Mouse (Mus musculus) liver, embryonic 16.5 days (tissue): ENCODE measurements around the gene Daxx. TPM values are rescaled to one million over a fixed set of nuclear protein-coding genes. Genes with fewer than 3 reads are reported as not detected.
A peak's percentile ranks its signal among the peaks of the same experiment; 100 is the strongest.
"Not testable (repeated sequence)": the region's sequence is repeated elsewhere in the genome, so short reads cannot be mapped to it uniquely, and the experiment has no call there.

Experiments
- ATAC-seq: fragments of 200-750 bp; cut with Nextera tagmentation; 2 replicates; pipeline ENCODE4 v1.8.0; 2017; ENCODE audit warnings: low read depth, mild to moderate bottlenecking, moderate number of reproducible peaks, moderate library complexity
- H3K27ac ChIP-seq: fragments of 300-500 bp; sonication (generic); 2 replicates; pipeline ENCODE4 v1.5.1; 2014; ENCODE audit warnings: mild to moderate bottlenecking, low read length
- H3K27me3 ChIP-seq: fragments of 300-500 bp; sonication (generic); 2 replicates; pipeline ENCODE4 v1.6.1; 2014; ENCODE audit warnings: low read depth, low read length, mixed read lengths; ENCODE audit not compliant: control insufficient read depth, insufficient read depth
- H3K36me3 ChIP-seq: fragments of 300-500 bp; sonication (generic); 2 replicates; pipeline ENCODE4 v1.6.1; 2014; ENCODE audit warnings: mild to moderate bottlenecking; ENCODE audit not compliant: control insufficient read depth, insufficient read depth
- H3K4me1 ChIP-seq: fragments of 300-500 bp; sonication (generic); 2 replicates; pipeline ENCODE4 v1.6.1; 2014; ENCODE audit warnings: low read depth, low read length, mixed read lengths; ENCODE audit not compliant: control insufficient read depth
- H3K4me2 ChIP-seq: fragments of 300-500 bp; sonication (generic); 2 replicates; pipeline ENCODE4 v1.6.1; 2014; ENCODE audit warnings: low read depth, low read length, mixed read lengths
- H3K4me3 ChIP-seq: fragments of 300-500 bp; sonication (generic); 2 replicates; pipeline ENCODE4 v1.5.1; 2014; ENCODE audit warnings: low read depth, mild to moderate bottlenecking, low read length
- H3K9ac ChIP-seq: fragments of 300-500 bp; sonication (generic); 2 replicates; pipeline ENCODE4 v1.6.1; 2014; ENCODE audit warnings: low read depth, low read length
- H3K9me3 ChIP-seq: fragments of 300-500 bp; sonication (generic); replicated peaks from 2 replicates; pipeline ENCODE4 v1.6.1; 2016; ENCODE audit warnings: low read length; ENCODE audit not compliant: control insufficient read depth
- WGBS: fragments of 180-500 bp; shearing (Covaris S2); extraction: QIAGEN DNeasy Blood & Tissue Kit; methylation state at CpG from one replicate; pipeline ENCODE4 v1.1.7; 2014; ENCODE audit not compliant: insufficient replicate concordance; 5-methylcytosine and 5-hydroxymethylcytosine counted together
- polyA plus RNA-seq: library from polyadenylated mRNA; unstranded; fragments of >200 nt; fragmentation: Nextera tagmentation; extraction: Ambion mirVana; gene quantifications from 2 replicates; pipeline ENCODE4 v1.2.1, GENCODE M21; 2015

The Daxx gene
- polyA plus RNA-seq, 1 experiment from 2014 or later: 19.6 TPM

DNA sequence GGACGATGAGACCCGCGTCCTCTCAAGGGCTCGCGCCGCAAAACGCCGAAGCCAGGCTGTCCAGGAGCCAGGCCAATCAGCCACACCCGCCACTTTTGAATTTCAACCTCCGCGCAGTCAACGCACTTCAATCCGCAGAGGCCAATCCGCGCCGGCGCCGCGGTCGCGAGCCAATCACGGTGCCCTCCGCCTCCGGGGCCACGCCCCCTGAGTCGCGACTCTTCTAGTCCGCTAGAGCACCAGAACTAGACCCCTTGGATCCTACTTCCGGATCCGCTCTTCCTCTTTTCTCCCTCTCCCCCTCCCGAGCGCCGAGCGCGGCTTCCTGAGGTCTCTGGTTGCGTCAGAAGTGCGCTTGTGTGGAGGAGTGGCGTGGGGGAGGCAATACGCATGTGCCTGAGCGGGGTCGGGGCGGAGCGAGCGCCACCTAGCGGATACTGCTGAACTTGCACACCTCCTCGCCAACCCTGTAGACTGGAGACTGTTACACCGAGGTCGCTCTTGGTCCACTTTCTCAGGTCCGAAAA is 18.6 kb upstream of the Daxx start, which contains the start of gene Kifc1:
Kifc1 (minus strand) TSS at position 129 of the 527 bp plus-strand sequence.
- Histone ChIP-seq H3K36me3 (peaks cover 14% of the 10 kb centered on the region), H3K4me1 (peaks cover 17% of the 10 kb centered on the region), H3K9me3 (no peaks in the 10 kb centered on the region), H3K4me2 (peak within 1 kb of the TSS; percentile 80), H3K9ac (peak within 1 kb of the TSS; percentile 85), H3K27me3 (no peaks in the 10 kb centered on the region), H3K27ac (peak within 1 kb of the TSS; percentile 87), H3K4me3 (peak within 1 kb of the TSS; percentile 81)
- ATAC-seq: peak; percentile 96
- WGBS: under 1% methylated on average over 49 of the region's 49 CpGs

GRCm38 (mm10) chr17:33891357-33891756 is 17.9 kb upstream of the Daxx start:
- Histone ChIP-seq H3K4me2 (no peak overlapping the region), H3K36me3 (peaks cover 6% of the 10 kb centered on the region), H3K27me3 (no peaks in the 10 kb centered on the region), H3K4me1 (peaks cover 17% of the 10 kb centered on the region), H3K4me3 (no peak overlapping the region), H3K9me3 (no peaks in the 10 kb centered on the region), H3K27ac (no peak overlapping the region), H3K9ac (no peak overlapping the region)
- no peak for ATAC-seq
- 55% methylated on average over 2 of the region's 2 CpGs for WGBS

DNA sequence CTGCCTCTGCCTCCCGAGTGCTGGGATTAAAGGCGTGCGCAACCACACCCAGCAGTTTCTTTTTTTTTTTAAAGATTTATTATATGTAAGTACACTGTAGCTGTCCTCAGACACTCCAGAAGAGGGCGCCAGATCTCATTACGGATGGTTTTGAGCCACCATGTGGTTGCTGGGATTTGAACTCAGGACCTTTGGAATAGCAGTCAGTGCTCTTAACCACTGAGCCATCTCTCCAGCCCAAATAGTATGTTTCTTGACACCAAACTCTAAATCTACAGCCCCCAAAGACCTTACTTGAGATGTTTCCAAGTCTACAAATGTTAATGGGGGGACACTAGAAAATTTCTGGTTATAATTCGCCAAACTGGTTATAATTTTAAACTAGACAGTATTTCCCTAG is 17.3 kb upstream of the Daxx start:
- H3K36me3 ChIP-seq, H3K4me3 ChIP-seq, ATAC-seq, H3K27ac ChIP-seq, H3K9ac ChIP-seq, H3K9me3 ChIP-seq, H3K4me2 ChIP-seq, H3K27me3 ChIP-seq: not testable (repeated sequence)
- H3K4me1 ChIP-seq: peaks cover 17% of the 10 kb centered on the region
- WGBS: 62% methylated on average over 6 of the region's 6 CpGs

DNA sequence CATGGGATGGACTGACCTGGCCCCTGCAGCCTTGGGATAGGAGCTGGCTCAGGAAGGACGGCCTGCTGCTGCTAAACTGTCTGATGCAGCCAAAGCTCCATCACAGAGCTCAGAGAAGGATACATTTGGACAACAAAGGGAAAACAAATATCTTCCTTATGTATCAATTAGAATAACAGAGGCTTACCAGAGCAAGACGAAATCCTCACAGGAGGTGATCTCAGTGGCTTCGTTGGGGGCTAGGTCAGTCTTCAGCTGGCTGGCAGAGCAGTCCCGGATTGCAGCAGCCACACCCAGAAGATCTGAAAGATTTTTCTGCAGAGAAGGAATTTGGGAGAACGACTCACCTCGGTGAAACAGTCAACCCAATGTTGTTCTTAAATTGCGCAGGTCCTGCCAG is 16.8 kb upstream of the Daxx start:
- ATAC-seq: no peak
- Histone ChIP-seq H3K4me3 (no peak overlapping the region), H3K9me3 (no peaks in the 10 kb centered on the region), H3K9ac (no peak overlapping the region), H3K27me3 (no peaks in the 10 kb centered on the region), H3K4me1 (peaks cover 20% of the 10 kb centered on the region), H3K4me2 (no peak overlapping the region), H3K36me3 (no peaks in the 10 kb centered on the region), H3K27ac (no peak overlapping the region)
- WGBS: 38% methylated on average over 7 of the region's 7 CpGs

GRCm38 (mm10) chr17:33893011-33893410 is 16.2 kb upstream of the Daxx start:
- 65% methylated on average over 4 of the region's 4 CpGs for WGBS

GRCm38 (mm10) chr17:33897114-33897794 is 12.0 kb upstream of the Daxx start:
- H3K4me3 ChIP-seq: no peak overlapping the region
- no peaks in the 10 kb centered on the region for H3K36me3 ChIP-seq
- peaks cover 37% of the 10 kb centered on the region for H3K4me1 ChIP-seq
- H3K4me2 ChIP-seq: no peak overlapping the region
- no peak for ATAC-seq
- no peaks in the 10 kb centered on the region for H3K9me3 ChIP-seq
- 14% methylated on average over 6 of the region's 6 CpGs for WGBS
- H3K9ac ChIP-seq: no peak overlapping the region
- no peaks in the 10 kb centered on the region for H3K27me3 ChIP-seq
- H3K27ac ChIP-seq: no peak overlapping the region; the same call in 1 of the 2 replicates

More at GRCm38 (mm10) chr17:33893011-33893410, 16.2 kb upstream of the Daxx start:
- ATAC-seq, H3K4me2 ChIP-seq, H3K27me3 ChIP-seq, H3K9me3 ChIP-seq, H3K4me3 ChIP-seq, H3K9ac ChIP-seq, H3K36me3 ChIP-seq, H3K27ac ChIP-seq: not testable (repeated sequence)
- peaks cover 19% of the 10 kb centered on the region for H3K4me1 ChIP-seq

DNA sequence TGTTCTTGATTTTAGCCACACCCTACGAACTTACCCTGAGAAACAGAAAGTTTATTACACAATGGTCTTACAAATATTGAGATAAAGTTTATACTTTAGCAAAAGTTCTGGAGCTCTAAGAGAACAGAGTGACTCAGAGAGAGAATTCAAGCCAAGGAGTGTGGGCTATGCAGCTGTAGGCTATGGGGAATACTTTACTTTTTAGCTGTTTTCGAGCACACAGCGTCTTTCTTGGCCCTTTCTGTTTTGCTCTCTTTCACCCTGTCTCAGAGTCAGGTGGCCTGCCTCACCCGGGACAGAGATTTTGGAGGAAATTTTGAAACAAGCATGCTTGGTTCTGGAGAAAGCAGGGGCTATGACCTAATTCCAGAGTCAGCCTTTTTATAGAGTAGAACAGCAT is 11.0 kb upstream of the Daxx start:
- not testable (repeated sequence) for H3K4me2 ChIP-seq, H3K36me3 ChIP-seq, H3K9me3 ChIP-seq, ATAC-seq, H3K4me3 ChIP-seq, H3K9ac ChIP-seq, H3K27me3 ChIP-seq
- peak overlapping the region; percentile 50 for H3K27ac ChIP-seq
- 61% methylated on average over 4 of the region's 4 CpGs for WGBS
- peaks cover 46% of the 10 kb centered on the region for H3K4me1 ChIP-seq

GRCm38 (mm10) chr17:33899642-33900041 is 9.6 kb upstream of the Daxx start:
- peak; percentile 81 for ATAC-seq
- H3K27ac ChIP-seq: peak overlapping the region; percentile 82
- H3K27me3 ChIP-seq: no peaks in the 10 kb centered on the region
- no peak overlapping the region for H3K4me3 ChIP-seq
- H3K4me1 ChIP-seq: peaks cover 50% of the 10 kb centered on the region
- 14% methylated on average over 4 of the region's 4 CpGs for WGBS
- H3K36me3 ChIP-seq: no peaks in the 10 kb centered on the region
- no peak overlapping the region for H3K4me2 ChIP-seq
- no peaks in the 10 kb centered on the region for H3K9me3 ChIP-seq
- peak overlapping the region; percentile 13; the same call in 1 of the 2 replicates for H3K9ac ChIP-seq

GRCm38 (mm10) chr17:33900281-33900988 is 8.8 kb upstream of the Daxx start:
- Histone ChIP-seq H3K36me3 (no peaks in the 10 kb centered on the region), H3K27me3 (no peaks in the 10 kb centered on the region), H3K27ac (peak overlapping the region; percentile 82), H3K9me3 (no peaks in the 10 kb centered on the region), H3K4me1 (peaks cover 50% of the 10 kb centered on the region), H3K4me2 (no peak overlapping the region), H3K9ac (peak overlapping the region; percentile 13; the same call in 1 of the 2 replicates), H3K4me3 (no peak overlapping the region)
- WGBS: 47% methylated on average over 7 of the region's 7 CpGs
- peak; percentile 16; the same call in 1 of the 2 replicates for ATAC-seq
